Mouse (Mus musculus) cerebellum, postnatal 25 days (tissue): ENCODE measurements around the gene Gm8374.
"Not testable (repeated sequence)": the region's sequence is repeated elsewhere in the genome, so short reads cannot be mapped to it uniquely, and the experiment has no call there.

Experiments
- DNase-seq, 2 experiments: peaks; one replicate each; pipeline ENCODE4 v3.0.0; 2021; ENCODE audit warnings: mixed read lengths in 2 of 2

Gm8374 gene

GRCm38 (mm10) chr14:7365034-7365433, at the start of gene Gm8374:
Gene Gm8374 (minus strand): TSS chr14:7365134.
- not testable (repeated sequence) for DNase-seq

GRCm38 (mm10) chr14:7332295-7332694, 32.6 kb downstream of the Gm8374 start, which contains the start of gene Gm5797:
Gene Gm5797 (minus strand): TSS chr14:7332395.
- not testable (repeated sequence) for DNase-seq

- DNase-seq: peak in 1 of 2 experiments; percentile 17
Observed at GRCm38 (mm10) chr14:7315093-7315492, 49.8 kb downstream of the Gm8374 start.

GRCm38 (mm10) chr14:7314661-7315060, 50.3 kb downstream of the Gm8374 start, which contains the start of gene Gm3739:
Gene Gm3739 (minus strand): TSS chr14:7315049.
- DNase-seq: peak; percentile 7 to 8
